Mouse (Mus musculus): ENCODE data around the gene Eme1.

Gene Eme1

GRCm38 (mm10) chr11:94620766-94621457 is 32.9 kb downstream of the Eme1 start:
- TF ChIP-seq GATA4 (IDR thresholded peaks at IDR 0.05; ENCODE audit: insufficient replicate concordance, low read length), result no peak

- no peak for TF ChIP-seq GATA4 (IDR thresholded peaks at IDR 0.05; ENCODE audit: insufficient replicate concordance, low read length)
These were observed 36.1 kb downstream of the Eme1 start for GRCm38 (mm10) chr11:94617646-94618045.

GRCm38 (mm10) chr11:94615494-94615893 is 38.3 kb downstream of the Eme1 start:
- no peak for TF ChIP-seq GATA4 (IDR thresholded peaks at IDR 0.05; ENCODE audit: insufficient replicate concordance, low read length)

- TF ChIP-seq GATA4 (IDR thresholded peaks at IDR 0.05; ENCODE audit: insufficient replicate concordance, low read length), result no peak
These were observed 39.2 kb downstream of the Eme1 start for GRCm38 (mm10) chr11:94614603-94615002.

GRCm38 (mm10) chr11:94610744-94611740 is 42.7 kb downstream of the Eme1 start:
- no peak for TF ChIP-seq GATA4 (IDR thresholded peaks at IDR 0.05; ENCODE audit: insufficient replicate concordance, low read length)

- no peak for TF ChIP-seq GATA4 (IDR thresholded peaks at IDR 0.05; ENCODE audit: insufficient replicate concordance, low read length)
These were observed 51.3 kb downstream of the Eme1 start for GRCm38 (mm10) chr11:94602356-94602955.

GRCm38 (mm10) chr11:94601321-94602281 is 52.2 kb downstream of the Eme1 start, which contains the start of gene Acsf2:
Gene Acsf2 (minus strand): TSS chr11:94601871.
- TF ChIP-seq GATA4 (IDR thresholded peaks at IDR 0.05; ENCODE audit: insufficient replicate concordance, low read length), result no peak

GRCm38 (mm10) chr11:94600447-94600846 is 53.3 kb downstream of the Eme1 start:
- TF ChIP-seq GATA4 (IDR thresholded peaks at IDR 0.05; ENCODE audit: insufficient replicate concordance, low read length), result no peak

- TF ChIP-seq GATA4 (IDR thresholded peaks at IDR 0.05; ENCODE audit: insufficient replicate concordance, low read length), result no peak
These were observed 55.2 kb downstream of the Eme1 start for GRCm38 (mm10) chr11:94598437-94599120.

- no peak for TF ChIP-seq GATA4 (IDR thresholded peaks at IDR 0.05; ENCODE audit: insufficient replicate concordance, low read length)
These were observed 56.4 kb downstream of the Eme1 start for GRCm38 (mm10) chr11:94597319-94597718.

GRCm38 (mm10) chr11:94596311-94596852 is 57.4 kb downstream of the Eme1 start:
- TF ChIP-seq GATA4 (IDR thresholded peaks at IDR 0.05; ENCODE audit: insufficient replicate concordance, low read length), result no peak

All from liver, adult (tissue).